Mouse (Mus musculus): ENCODE measurements around the gene Hebp1.

GRCm38 (mm10) chr6:135228465-135228941 is 30.7 kb upstream of the Hebp1 start:
- TF ChIP-seq CTCF (IDR thresholded peaks at IDR 0.05; ENCODE audit: low read depth, low read length) (no peak; the same call in 1 of the 2 replicates), POLR2A (IDR thresholded peaks at IDR 0.05; ENCODE audit: borderline replicate concordance, low read depth, low read length) (no peak)

Measured in bone marrow macrophage, adult 2 months (primary cell).